Mouse (Mus musculus) stomach, postnatal 0 days (tissue): ENCODE measurements at regions not wholly inside any gene's neighbourhood (a gene's known extent, or its start where the extent isn't known, plus 50 kb on each side); places are given as distances from the start of the nearest gene placed in this dataset.

Experiments
- CTCF ChIP-seq: IDR thresholded peaks from 2 replicates; pipeline ENCODE4 v1.5.1; 2016; ENCODE audit warnings: antibody characterized with exemption, low read depth, mild to moderate bottlenecking, moderate library complexity
- EP300 ChIP-seq: optimal IDR thresholded peaks from 2 replicates; pipeline ENCODE3; 2016; ENCODE audit warnings: antibody characterized with exemption

GRCm38 (mm10) chr4:29076683-29077082 is 263.8 kb downstream of the Epha7 start:
- TF ChIP-seq CTCF (no peak), EP300 (no peak)
